Mouse (Mus musculus): Measurements from ENCODE around the gene Ngrn.

Ngrn gene

DNA sequence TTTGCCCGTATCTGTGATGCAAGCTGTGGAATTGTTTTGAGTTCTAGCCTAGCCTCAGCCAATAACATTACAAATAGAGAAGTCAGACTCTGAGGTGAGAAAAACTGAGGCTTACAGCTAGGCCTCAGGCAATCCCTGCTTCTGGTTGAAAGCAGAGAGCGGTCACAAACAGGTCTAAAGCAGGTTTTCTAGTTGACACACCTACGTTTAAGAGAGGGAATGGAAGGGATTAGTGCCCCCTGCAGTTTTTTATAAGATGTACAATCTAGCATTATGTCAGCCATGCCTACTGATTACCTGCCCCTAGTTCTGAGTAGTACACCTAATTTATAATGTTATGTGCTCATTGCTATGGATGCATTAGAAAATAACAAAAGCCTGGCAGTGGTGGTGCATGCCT is 46.8 kb downstream of the Ngrn start:
- no peak for DNase-seq (ENCODE audit: low read depth)

DNA sequence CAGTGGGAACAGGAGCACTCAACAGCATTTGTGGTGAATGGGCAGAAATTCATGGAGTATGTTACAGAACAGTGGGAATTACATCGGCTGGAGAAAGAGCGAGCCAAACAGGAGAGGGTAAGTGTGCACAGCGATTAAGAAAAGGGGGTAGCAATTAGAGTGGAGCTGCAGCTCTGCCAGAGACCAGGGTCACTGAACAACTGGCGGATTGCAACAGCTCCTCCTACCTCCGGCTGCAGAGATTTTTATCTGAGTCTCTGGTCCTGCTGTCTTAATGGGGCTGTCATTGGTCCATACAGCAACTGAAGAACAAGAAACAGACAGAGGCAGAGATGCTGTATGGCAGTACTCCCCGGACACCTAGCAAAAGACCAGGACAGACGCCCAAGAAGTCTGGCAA is 49.8 kb downstream of the Ngrn start:
- DNase-seq (ENCODE audit: low read depth) = no peak
